Mouse (Mus musculus): Measurements from ENCODE around the gene Ppp1r13b.

Ppp1r13b gene

DNA sequence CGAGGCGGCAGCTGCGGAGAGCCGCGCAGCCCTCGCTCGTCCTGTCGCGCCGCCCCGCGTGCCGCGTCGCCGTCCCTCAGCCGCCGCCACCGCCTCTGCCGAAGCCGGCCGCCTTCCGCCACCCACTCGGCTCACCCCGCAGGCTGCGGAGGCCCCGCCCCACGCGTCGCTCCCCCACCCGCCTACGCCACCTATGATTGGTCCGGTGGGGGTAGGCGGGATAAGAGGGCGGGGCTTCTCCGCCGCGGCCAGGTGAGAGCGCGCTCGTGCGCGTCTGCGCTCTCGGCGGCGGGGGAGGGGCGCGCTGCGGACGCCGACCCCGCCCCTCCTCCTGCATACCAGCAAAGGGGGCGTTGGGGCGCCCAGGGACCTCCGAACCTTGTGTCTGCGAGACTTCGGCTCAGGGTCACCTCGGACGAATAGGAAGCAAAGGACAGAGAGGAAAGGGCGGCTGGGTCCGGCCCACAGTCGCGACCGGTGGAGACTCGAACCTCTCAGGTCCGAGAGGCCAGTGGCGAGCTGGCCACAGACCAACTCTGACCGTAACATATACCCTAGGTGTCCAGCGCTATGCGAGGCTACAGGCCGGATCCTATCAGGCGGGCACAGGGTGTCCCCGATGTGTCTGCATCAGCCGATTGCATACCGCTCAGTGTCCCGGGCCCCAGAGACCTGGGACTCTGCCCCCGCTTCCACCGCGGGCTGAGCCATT lies at the start of gene Ppp1r13b:
Gene Ppp1r13b (minus strand): TSS at position 141 of the 712 bp plus-strand sequence.
- peak; percentile 85 for DNase-seq (ENCODE audit: extremely low read depth, insufficient read length, low spot score)

DNA sequence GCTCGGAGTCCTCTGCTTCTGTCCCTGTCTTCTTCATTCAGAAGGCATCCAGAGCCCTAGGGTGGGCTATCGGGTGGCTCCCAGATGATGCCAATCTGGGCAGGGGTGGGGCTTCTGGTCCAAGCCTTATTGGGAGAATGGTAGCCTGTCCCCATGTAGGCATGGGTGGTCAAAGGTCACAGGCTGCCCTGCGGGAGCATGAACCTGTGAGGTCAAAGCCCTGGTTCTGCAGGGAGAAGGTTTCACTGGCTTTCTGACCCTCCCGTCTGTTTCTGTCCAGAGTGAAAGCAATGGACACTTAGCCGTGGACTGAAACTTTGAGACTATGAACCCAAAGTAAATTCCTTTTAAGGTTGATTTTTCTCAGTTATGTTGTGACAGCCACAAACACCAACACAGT lies 48.3 kb upstream of the Ppp1r13b start:
- no peak for DNase-seq (ENCODE audit: extremely low read depth, insufficient read length, low spot score)

DNA sequence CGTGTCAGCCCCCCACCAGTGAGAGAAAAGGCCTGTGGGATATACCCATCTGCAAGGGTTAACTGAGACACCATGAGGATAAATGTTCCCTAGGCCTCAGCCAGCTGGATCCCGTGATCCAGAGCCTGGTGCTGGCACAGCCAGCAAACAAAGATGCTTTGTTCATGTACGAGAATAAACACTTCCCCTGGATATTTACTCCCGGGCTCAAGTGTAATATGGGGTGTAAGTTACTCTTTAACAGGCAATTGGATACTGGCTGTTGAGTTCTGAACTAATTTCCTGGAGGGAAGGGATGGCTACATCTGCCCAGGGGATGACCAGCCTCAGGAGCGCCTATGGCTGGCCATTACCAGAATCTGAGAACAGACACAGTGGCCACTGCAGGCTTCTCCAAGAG lies 43.8 kb upstream of the Ppp1r13b start:
- DNase-seq (ENCODE audit: extremely low read depth, insufficient read length, low spot score): no peak

DNA sequence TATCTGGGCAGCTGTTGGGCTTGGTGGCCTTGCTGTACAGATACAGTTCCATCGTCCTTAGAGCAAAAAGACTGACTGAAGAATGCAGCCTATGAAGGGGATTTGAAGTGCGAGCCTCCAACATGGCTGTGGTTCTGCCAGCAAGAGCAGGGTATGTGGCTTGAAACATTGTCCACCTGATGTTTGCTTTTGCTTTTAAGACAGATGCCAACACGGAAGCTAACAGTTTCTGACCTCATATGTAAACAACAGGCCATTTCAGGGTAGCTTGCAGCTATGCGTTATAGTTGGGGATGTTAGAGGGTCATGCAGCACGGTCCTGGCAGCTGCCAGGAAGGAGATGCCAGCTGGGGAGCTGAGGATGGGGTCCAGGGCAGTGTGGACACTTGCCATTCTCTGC lies 42.6 kb upstream of the Ppp1r13b start:
- DNase-seq (ENCODE audit: extremely low read depth, insufficient read length, low spot score): no peak

DNA sequence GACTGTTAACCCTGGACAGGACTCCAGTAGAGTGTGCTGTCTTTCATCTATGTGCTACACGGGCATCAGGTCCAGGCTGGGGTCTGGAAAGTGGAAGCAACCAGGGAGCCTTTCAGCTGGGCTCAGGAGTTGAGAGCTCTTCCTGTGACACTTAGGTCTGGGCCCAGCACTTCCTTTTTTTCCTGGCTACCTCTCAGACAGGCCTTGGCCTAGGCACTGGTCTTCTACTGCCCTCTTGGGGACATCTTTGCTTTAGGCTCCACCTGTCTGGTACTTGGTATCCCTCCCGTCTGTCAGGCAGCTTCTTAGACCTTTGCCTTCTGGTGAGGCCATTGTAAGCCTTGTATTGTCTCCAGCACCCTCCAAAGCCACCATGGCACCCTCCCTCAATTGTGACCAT lies 38.8 kb upstream of the Ppp1r13b start:
- peak; percentile 53 for DNase-seq (ENCODE audit: extremely low read depth, insufficient read length, low spot score)

DNA sequence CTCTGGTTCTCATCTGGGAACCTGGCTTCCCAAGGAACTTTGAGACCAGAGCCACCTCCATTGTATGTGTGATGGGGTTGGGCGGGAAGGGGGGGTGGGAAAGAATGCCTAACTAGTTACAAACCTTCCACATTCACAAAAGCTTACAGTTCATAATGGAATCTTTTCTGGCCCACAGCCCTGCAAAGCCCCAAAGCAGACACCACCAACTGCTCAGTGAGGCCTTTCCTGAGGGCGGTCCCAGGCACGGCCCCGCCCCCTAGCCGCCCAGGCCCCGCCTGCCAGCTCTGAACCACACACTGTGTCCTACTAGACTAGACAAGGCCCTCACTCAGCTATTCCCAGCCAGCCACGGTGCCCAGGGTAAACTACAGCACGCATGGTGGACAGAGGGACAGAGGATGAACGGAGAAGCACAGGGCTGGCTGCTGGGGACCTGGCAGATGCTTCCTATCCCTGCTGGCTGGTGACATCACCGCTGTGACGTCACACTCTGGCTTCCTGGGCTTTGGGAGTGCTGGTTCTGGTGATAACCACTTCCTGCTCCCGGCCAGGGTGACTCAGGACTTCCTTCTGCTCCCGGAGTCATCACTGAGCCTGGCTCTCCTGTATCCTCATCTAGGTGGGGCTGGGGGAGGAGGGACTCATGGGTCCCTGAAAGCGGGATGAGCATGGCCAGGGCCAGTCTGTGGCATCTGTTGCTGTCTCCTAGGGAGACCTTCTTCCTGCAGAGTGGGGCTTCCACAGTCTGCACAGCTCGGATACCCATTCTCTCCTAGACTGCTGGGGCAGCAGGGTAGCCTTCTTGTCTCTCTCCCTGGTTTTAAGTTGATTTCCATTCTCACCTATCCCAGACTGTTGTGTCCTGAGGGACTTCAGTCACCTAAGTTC lies 38.1 kb upstream of the Ppp1r13b start:
- peak; percentile 44 for DNase-seq (ENCODE audit: extremely low read depth, insufficient read length, low spot score)

DNA sequence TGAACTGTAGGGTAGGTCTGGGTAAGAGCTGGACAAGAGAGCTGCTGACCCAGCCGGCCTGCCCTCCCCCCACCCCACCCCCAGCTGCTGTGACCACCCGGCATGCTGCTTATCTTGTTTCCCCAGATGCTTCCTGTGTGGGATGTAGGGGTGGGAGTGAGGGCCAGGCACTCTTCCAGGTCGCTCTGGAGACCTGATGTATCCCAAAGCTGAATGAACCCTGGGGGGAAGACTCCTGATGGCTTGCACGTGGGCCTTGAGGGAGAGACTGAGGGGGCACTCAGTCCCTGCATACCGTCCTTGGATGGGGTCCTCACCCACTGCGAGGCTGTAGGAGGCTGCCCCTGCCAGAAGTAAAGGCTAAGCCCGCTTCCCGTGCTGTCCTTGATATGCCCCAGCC lies 37.2 kb upstream of the Ppp1r13b start:
- DNase-seq (ENCODE audit: extremely low read depth, insufficient read length, low spot score): no peak

DNA sequence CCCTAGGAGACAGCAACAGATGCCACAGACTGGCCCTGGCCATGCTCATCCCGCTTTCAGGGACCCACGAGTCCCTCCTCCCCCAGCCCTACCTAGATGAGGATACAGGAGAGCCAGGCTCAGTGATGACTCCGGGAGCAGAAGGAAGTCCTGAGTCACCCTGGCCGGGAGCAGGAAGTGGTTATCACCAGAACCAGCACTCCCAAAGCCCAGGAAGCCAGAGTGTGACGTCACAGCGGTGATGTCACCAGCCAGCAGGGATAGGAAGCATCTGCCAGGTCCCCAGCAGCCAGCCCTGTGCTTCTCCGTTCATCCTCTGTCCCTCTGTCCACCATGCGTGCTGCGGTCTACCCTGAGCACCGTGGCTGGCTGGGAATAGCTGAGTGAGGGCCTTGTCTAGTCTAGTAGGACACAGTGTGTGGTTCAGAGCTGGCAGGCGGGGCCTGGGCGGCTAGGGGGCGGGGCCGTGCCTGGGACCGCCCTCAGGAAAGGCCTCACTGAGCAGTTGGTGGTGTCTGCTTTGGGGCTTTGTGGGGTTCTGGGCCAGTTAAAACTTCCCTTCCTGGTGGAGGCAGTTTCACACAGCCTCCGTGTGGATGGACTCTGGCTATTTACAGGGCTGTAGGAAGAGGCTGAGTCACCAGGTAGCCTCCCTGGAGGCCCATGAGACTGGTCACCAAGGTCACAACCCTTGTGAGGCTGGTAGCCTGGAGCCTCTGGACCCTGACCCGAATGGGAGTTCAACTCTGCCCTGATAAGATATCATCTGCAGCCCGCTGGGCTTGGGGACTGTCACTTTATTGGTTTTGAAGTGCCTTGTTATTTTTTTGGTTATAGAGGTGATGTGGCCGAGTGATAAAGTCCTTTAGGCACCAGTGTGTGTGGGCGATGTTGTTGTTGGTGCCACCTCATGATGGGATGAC lies 36.4 kb upstream of the Ppp1r13b start:
- peak; percentile 52 for DNase-seq (ENCODE audit: extremely low read depth, insufficient read length, low spot score)

DNA sequence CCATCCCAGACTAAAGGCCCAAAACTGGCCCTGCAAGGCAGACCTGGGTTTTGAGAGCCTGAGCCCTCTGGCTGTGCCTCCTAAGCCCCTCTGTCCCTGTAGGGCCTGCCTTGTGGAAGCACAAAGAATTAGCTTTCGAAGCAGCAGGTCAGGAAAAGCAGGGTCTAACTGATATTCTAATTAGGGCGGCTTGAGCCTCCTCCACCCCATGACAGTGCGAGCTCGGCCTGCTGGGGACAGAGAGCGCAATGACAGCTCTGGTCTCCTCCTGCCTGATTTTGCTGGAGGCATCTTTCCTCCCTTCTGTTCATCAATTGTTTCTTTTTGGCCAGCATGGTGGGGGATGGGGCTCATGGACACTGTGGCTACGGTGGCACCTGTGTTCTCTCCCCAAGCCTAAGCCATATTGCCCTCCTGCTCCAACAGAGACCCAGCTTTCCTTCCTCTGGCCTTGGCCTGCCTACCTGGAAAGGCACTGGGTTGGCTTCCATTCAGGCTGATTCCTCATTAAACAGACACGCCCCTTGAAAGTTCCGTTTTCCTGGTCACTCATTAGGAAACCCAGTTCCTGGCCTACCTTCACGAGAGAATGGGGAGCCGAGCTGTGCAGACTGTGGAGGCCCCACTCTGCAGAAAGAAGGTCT lies 35.6 kb upstream of the Ppp1r13b start:
- peak; percentile 43 for DNase-seq (ENCODE audit: extremely low read depth, insufficient read length, low spot score)

DNA sequence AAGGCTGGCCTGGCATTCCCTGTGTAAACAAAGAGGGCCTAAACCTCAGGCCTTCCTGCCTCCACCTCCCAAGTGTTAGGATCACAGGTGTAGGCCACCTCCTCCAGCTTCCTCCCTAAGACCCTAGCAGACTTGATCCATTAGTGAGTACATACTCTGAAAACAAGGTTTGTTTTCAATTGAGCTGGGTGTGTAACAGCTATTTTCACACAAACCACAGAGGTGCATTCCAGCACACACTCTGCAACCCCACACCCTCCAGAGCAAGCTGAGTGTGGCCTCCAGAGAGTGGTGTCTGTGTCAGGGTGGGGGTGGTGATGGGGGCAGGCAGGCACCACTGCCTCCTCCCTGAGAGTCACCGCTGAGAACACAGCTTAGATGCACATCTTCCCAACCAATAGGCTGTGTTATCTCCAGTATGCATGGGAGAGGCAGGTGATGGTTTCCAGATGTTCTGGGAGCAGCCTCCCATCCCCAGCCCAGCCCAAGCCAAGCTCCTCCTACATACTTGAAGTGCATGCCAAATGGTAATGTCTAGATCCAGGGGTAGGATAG lies 30.8 kb upstream of the Ppp1r13b start:
- DNase-seq (ENCODE audit: extremely low read depth, insufficient read length, low spot score): no peak

DNA sequence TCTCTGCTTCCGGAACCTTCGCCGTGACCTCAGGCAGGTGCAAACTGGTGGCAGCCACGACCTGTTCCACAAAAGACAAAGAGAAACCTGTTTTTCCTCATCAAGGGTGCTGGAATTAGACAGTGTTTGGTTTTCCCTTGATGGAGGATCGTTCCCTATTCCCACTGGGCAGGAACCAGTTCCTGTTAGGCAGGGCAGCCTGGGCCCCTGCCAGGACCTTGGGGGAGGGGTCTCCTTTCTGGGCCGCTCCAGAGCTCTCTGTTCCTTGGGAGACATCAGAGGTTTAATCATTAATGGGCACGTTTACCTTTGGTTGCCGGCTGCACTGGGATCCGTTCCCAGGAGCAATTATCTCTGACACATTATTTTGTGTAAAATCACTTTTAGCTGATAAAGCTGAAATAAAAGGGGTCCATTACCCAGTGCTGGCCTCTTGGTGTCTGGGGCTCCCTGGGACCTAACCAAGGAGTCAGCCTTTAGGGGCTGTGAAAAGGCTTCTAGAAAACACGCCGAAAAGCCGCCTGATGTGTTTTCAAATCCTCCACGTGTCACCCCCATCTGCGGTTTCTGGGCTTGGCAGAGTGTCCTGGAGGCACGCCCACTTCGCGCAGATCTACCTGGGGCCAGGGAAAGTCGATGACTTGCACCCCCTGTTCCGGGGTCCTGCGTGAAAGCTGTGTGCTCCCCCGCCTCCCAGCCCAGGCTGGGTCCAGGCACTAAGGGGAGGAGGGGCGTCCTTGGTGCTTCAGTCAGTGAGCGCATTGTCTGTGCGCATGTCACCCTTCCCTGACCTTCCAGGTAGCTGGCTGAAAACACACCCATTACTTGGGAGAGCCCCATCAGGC lies 29.0 kb upstream of the Ppp1r13b start:
- DNase-seq (ENCODE audit: extremely low read depth, insufficient read length, low spot score): no peak

DNA sequence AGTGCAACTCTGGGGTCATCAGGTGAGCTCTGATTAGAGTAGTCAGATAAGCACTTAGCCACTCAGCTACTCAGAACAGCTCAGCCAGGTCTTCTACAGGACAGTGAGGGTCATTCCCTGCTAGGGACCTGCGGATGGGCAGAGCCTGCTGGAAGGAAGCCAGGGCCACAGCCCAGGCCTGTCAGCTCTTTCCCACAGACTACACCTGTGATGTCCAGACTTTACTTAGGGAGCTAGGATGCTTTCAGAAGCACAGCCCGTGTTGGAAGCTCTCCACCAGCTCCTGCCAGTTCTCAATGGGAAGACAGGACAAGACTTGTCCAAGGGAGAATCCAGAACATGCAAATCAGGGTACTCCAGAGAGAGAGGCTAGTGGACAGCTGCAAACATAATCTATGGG lies 26.1 kb upstream of the Ppp1r13b start:
- no peak for DNase-seq (ENCODE audit: extremely low read depth, insufficient read length, low spot score)

DNA sequence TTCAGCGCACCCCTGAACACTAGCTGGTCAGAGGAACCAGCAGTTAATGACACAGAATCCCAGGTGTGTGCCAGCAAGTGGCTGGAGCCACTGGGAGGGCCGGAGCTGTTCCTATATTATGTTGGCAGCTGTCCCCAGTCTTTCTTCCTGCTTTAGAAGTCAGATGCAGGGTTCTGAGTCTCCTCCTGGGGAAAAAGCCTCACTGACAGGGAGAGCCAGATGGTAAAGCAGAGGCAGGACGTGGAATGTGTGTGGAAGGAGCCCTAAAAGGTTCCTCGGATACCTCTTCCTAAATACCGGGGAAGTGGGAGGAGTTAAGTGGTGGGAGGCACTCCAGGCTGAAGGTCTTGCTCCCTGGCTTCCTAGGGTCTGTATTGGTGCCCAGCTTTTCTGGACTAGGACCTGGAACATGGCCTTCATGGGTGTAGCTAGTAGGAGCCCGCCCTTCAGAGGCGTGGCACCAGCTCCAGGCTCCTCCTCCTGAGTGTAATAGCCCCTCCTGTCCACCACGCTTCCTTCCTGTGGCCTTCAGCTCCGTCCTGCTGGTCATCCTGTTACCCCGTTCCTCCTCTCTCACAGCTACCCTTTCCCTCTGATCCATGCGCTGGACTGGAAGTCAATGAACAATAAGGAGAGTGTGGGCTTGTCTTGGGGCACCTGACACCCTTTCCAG lies 25.3 kb upstream of the Ppp1r13b start:
- DNase-seq (ENCODE audit: extremely low read depth, insufficient read length, low spot score): peak; percentile 78

DNA sequence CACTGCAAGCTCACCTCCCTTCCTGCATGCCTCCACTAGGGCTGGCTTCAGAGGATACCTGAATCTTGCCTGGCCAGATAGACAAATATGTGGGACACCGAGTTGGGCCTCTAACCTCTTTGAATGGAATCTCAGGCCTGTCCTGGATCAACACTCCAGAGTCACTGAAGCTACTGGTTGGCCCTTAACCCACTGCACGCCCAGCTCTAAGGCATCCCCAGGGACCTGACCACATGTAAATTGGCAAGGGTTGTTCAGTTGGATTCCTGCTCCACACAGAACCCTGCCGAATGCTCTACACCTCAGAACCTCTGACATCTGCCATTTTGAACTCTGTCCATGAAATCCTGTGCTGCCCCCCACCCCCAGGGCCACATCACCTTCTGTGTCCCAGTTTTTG lies 24.6 kb upstream of the Ppp1r13b start:
- peak; percentile 67 for DNase-seq (ENCODE audit: extremely low read depth, insufficient read length, low spot score)

DNA sequence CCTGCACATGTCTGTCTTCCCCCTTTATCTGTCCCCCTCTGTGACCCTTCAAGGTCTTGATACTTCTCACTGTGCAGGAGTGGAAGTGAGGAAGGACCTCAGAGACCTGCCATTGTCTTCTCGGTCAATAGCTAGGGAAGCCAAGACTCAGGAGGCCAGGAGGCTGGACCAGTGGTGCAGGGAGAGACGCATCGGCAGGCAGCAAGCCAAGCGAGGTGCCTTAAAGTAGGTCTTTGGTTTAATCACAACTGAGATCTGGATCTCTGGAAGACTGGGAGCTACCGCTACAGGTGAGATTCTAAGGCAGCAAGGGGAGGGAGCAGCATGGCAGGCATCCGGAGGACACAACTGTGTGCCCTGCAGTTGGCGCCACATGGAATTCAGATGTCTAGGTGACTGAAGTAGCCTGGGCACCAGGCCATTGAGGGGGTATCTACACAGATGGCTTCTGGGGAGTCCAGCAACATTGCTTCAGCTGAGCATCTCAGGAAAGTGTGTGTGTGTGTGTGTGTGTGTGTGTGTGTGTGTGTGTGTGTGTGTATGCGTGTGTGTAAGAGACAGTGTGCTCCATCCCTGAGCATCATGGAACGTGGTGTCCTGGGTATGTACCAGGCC lies 23.6 kb upstream of the Ppp1r13b start:
- no peak for DNase-seq (ENCODE audit: extremely low read depth, insufficient read length, low spot score)

DNA sequence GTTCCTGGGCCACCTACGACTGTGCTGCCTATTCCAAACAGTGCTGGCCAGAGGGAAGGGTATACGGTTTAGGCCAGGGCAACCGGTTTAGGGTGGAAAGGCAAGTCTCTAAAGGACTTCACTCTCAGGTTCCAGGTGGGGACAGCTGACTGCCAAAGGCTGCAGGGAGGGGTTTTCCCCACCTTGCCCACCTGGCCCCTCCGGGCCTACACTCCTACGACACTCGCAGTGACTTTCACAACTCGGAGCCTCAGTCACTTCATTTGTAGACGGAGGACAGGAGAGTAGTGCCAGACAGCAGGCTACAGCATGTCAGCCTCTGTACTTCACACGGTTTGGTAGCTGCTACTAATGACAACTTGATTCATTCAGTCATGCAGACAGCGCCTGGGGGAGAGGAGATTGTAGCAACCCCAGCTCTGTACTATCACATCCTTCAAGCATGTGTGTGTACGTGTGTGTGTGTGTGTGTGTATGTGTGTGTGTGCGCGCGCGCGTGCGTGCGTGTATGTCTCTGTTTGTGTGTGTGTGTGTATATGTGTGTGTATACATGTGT lies 20.6 kb upstream of the Ppp1r13b start:
- DNase-seq (ENCODE audit: extremely low read depth, insufficient read length, low spot score): no peak

DNA sequence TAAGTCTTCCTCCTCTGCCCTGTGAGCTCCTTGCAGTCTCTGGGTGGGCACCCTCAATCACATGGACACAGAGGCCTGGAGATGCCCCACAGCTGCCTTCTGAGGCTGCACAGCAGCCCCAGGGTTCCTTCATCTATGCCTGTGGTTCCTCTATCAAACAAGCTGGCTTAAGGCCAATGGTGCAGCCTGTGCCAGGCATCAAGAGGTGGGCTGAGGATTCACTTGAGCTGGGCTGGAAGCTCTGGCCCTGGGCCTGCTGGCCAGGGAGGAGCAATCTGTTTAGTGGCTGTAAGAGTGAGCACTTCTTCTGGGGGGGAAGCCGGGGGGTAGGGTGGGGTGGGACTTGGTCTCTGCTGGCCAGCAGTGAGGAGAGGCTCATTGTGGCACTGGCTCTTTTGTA lies 19.4 kb upstream of the Ppp1r13b start:
- no peak for DNase-seq (ENCODE audit: extremely low read depth, insufficient read length, low spot score)

DNA sequence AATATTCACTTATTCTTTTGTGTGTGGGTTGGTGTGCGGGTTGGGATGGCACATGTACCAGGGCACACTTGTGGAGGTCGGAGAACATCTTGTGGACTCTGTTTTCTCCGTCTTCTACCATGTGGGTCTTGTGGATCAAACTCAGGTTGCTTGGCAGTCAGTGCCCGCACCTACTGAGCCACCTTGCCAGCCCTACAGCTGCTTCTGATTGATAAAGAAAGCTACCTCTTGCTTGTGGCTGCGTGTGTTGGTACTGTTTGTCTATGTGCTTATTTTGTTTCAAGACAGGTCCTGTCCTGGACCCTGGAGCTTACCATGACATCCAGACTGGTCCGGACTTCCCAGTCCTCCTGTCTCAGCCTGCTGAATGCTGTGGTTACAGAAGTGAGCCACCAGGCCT lies 15.2 kb upstream of the Ppp1r13b start:
- no peak for DNase-seq (ENCODE audit: extremely low read depth, insufficient read length, low spot score)

Measured in 3134 (cell line).